Mouse (Mus musculus) myocyte (in vitro differentiated cells): ENCODE data around the gene Fam83d.

Experiments used
- CEBPB ChIP-seq: IDR thresholded peaks from 2 replicates; pipeline ENCODE4 v1.6.1; 2011; ENCODE audit warnings: mild to moderate bottlenecking, moderate library complexity; ENCODE audit not compliant: poor library complexity, insufficient read depth, severe bottlenecking
- E2F4 ChIP-seq: IDR thresholded peaks from one replicate; pipeline ENCODE4 v1.6.1; 2011; ENCODE audit warnings: mild to moderate bottlenecking, control low read depth, moderate library complexity; ENCODE audit not compliant: insufficient read depth
- MAX ChIP-seq: IDR thresholded peaks from one replicate; pipeline ENCODE4 v1.6.1; 2011; ENCODE audit warnings: low read depth, mild to moderate bottlenecking, control low read depth
- MYOD1 ChIP-seq, 3 experiments: IDR thresholded peaks; one replicate each; pipeline ENCODE4 v1.6.1; 2011; ENCODE audit warnings: control low read depth in 2 of 3, low read depth in 2 of 3, mild to moderate bottlenecking in 2 of 3, moderate library complexity in 1 of 3; ENCODE audit not compliant: insufficient read length in 2 of 3, control insufficient read depth in 1 of 3
- POLR2A ChIP-seq: IDR thresholded peaks from one replicate; pipeline ENCODE4 v1.6.1; 2011; ENCODE audit warnings: low read depth, mild to moderate bottlenecking, control low read depth, moderate library complexity; ENCODE audit not compliant: insufficient read length

DNA sequence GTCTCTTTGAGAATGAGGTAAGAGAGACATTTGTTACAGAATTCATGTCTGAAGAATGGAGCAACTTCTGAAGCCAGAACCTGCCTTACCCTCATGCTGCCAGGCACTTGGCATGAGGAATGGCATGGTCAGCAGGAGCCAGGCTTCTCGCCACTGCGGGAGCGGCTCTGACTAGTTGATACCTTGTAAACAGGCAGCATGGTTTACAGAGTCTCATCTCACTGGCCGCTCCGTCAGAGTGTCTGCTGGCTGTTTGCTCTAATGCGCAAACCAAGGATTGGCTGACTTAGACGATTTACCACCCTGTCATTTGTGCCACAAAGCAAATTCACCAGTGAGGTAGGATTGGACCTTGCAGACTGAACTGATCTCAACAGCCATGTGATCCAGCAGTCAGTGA is 13.2 kb downstream of the Fam83d start:
- TF ChIP-seq POLR2A: no peak
- TF ChIP-seq MYOD1 (IDR thresholded peaks at IDR 0.05; ENCODE audit: control insufficient read depth in 1 of 3, insufficient read length in 2 of 3, low read depth in 2 of 3): no peak
- no peak for TF ChIP-seq MAX
- no peak for TF ChIP-seq CEBPB
- no peak for TF ChIP-seq E2F4
